Mouse (Mus musculus) olfactory bulb, adult 2 months (tissue): Measurements from ENCODE around the gene Sirt6. TPM values are rescaled to one million over a fixed set of nuclear protein-coding genes. Genes with fewer than 3 reads are reported as not detected.
"Not testable (repeated sequence)": the region's sequence is repeated elsewhere in the genome, so short reads cannot be mapped to it uniquely, and the experiment has no call there.

Experiments used
- H3K27ac ChIP-seq: fragments of 200-500 bp; 2 replicates; pipeline ENCODE4 v1.5.1; 2012; ENCODE audit warnings: low read depth, low read length; ENCODE audit not compliant: insufficient read depth
- H3K4me1 ChIP-seq: fragments of 200-500 bp; 2 replicates; pipeline ENCODE4 v1.6.1; 2012; ENCODE audit warnings: low read length; ENCODE audit not compliant: control insufficient read depth, insufficient read depth
- H3K4me3 ChIP-seq: fragments of 200-500 bp; 2 replicates; pipeline ENCODE4 v1.5.1; 2012; ENCODE audit warnings: mild to moderate bottlenecking, low read depth, low read length, moderate library complexity; ENCODE audit not compliant: insufficient read depth
- CTCF ChIP-seq: fragments of 200-500 bp; IDR thresholded peaks from 2 replicates; pipeline ENCODE4 v1.5.1; 2012; ENCODE audit warnings: low read depth, mild to moderate bottlenecking, low read length, moderate library complexity; ENCODE audit not compliant: insufficient read depth
- POLR2A ChIP-seq: fragments of 200-500 bp; IDR thresholded peaks from 2 replicates; pipeline ENCODE4 v1.6.1; 2012; ENCODE audit warnings: mild to moderate bottlenecking, low read depth, low read length, moderate library complexity; ENCODE audit not compliant: insufficient read depth
- WGBS: fragments of 180-500 bp; shearing (Covaris S2); methylation state at CpG from one replicate; pipeline ENCODE4 v1.1.7; 2018; 5-methylcytosine and 5-hydroxymethylcytosine counted together
- polyA plus RNA-seq: library from polyadenylated mRNA; stranded (reverse); fragments of >200 nt; gene quantifications from 2 replicates; pipeline ENCODE4 v1.2.4, GENCODE M21; 2012; ENCODE audit warnings: low replicate concordance; ENCODE audit not compliant: missing spikeins, insufficient read depth, insufficient read length

Gene Sirt6
- polyA plus RNA-seq = not detected in 2 replicates

GRCm38 (mm10) chr10:81626994-81627835 lies at the start of gene Sirt6:
Gene Sirt6 (minus strand): TSS chr10:81627797.
- Histone ChIP-seq H3K4me3 (peak within 1 kb of the TSS; percentile 69), H3K27ac (peak within 1 kb of the TSS; percentile 70), H3K4me1 (peaks cover 20% of the 10 kb centered on the region)
- WGBS = 3% methylated on average over 40 of the region's 40 CpGs
- peak; percentile 45; the same call in 1 of the 2 replicates for TF ChIP-seq POLR2A
- no peak for TF ChIP-seq CTCF

GRCm38 (mm10) chr10:81656174-81656573 lies 28.6 kb upstream of the Sirt6 start:
- Histone ChIP-seq H3K4me3 (no peak overlapping the region), H3K27ac (no peak overlapping the region), H3K4me1 (no peaks in the 10 kb centered on the region)
- no peak for TF ChIP-seq POLR2A
- no peak for TF ChIP-seq CTCF
- 96% methylated on average over 2 of the region's 2 CpGs for WGBS

DNA sequence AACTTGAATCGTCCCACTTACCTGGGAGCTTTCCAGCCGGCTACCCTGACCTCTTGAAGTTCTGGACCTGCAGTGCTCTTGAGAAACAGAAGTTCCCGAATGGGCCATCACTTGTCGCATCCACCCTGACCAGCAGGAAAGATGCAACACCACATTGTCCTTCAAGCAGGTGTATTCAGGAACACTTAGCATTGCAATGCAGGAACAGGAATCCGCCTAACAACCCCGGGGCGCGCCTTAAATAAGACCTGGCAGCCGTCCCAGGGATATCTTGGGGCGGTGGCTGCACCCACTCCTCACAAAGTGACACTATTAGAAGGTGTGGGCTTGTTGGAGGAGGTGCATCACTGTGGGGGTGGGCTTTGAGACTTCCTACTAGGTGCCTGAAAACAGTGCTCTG lies 27.6 kb upstream of the Sirt6 start:
- TF ChIP-seq POLR2A (no peak), CTCF (no peak)
- H3K27ac ChIP-seq = no peak overlapping the region
- WGBS = 97% methylated on average over 10 of the region's 10 CpGs
- no peaks in the 10 kb centered on the region for H3K4me1 ChIP-seq
- H3K4me3 ChIP-seq = no peak overlapping the region

DNA sequence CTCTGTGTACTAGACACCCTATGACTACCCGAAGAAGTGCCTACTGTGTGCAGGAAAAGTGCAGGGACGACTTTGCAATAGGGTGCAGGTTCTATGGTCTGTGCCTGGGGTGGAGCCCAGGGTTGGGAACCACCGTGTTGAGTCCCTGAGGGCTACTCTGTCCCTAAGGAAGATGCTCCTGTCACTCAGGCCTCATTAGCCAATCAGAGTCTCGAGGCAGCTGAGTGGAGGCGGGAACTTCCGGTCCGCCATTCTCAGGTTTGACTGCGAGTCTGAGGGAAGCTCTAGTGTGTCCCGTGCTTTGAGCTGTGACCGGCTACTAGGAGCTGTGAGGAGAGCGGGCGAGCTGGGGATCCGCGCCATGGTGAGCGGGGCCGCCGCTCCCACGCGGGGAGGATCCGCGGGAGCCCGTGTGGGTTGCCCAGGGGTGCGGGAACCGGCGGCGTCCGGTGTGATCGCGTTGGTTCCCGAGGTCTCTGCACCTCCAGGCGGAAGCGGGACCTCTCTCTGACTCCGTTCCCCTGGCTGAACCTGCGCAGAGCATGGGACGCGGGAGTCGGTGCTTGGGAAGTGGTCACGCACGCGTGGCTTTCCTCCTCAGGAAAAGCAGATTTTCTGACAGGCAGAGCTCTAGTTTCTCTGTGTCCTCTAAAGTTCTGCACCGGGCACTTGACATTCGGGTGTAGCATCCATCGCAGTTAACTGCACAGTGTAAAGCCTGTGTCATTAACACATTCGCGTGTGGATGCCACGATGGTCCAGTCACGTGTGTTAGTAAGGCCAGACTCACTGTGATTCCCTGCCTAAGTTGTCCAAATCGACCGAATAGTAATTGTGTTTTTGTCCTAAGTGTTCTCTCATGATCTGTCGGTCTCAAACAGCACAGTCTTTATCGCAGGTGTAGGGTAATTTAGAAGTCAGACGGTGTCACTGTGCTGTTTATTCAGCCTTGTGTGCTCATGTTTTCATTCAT lies 21.5 kb upstream of the Sirt6 start, which contains the start of gene Gm10778:
Gm10778 (plus strand) TSS at position 257 of the 973 bp plus-strand sequence.
- not testable (repeated sequence) for H3K4me1 ChIP-seq
- Histone ChIP-seq H3K27ac (peak within 1 kb of the TSS; percentile 77; the same call in 1 of the 2 replicates), H3K4me3 (peak within 1 kb of the TSS; percentile 66)
- peak; percentile 29; the same call in 1 of the 2 replicates for TF ChIP-seq POLR2A
- WGBS = under 1% methylated on average over 34 of the region's 52 CpGs

DNA sequence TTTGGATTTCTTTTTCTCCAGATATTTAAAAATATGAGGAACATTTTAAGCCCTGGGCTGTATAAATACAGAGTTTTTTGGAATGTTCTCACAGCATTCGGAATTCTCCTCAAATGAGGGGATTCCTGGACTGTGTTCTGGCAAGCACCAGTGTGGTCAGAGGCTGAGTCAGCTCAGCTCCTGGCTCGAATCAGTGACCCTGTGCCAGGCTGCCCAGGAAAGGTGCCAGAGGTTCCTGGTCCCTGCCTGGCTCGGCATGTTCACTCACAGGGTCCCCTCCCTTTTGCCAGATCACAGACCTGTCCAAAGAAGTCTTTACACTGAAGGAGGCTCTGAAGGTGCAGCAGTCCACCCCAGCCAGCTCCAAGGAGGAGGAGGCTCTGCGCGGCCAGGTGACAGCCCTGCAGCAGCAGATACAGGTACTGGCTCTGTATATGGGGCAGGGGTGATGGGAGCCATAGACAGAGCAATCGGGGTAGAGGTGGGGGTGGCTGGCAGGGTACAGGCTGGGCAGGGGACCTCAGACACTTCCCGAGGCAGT lies 18.5 kb upstream of the Sirt6 start:
- 68% methylated on average over 7 of the region's 7 CpGs for WGBS
- Histone ChIP-seq H3K27ac (no peak overlapping the region), H3K4me3 (no peak overlapping the region), H3K4me1 (peaks cover 20% of the 10 kb centered on the region)
- TF ChIP-seq POLR2A = no peak
- no peak for TF ChIP-seq CTCF

- 87% methylated on average over 4 of the region's 4 CpGs for WGBS
- no peak overlapping the region for H3K4me3 ChIP-seq
- H3K4me1 ChIP-seq = peaks cover 23% of the 10 kb centered on the region
- no peak overlapping the region for H3K27ac ChIP-seq
- TF ChIP-seq POLR2A = no peak
- TF ChIP-seq CTCF = no peak
These were observed 17.8 kb upstream of the Sirt6 start for GRCm38 (mm10) chr10:81645391-81645790.

DNA sequence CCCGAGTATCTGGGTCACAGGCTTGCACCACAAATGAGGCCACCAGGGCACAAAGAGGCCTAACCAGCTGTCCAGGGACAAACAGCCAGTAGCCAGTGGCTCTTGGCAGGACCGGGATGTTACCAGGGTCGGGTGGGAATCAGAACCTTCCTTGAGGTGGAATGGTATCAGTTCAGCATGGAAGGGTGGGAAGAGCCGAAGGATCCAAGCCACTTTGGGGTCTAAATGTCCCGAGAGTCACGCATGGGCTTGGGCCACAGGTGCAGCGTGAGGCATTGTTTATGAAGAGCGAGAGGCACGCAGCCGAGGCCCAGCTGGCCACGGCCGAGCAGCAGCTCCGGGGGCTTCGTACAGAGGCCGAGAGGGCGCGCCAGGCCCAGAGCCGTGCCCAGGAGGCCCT lies 17.1 kb upstream of the Sirt6 start:
- Histone ChIP-seq H3K27ac (no peak overlapping the region), H3K4me1 (peaks cover 23% of the 10 kb centered on the region), H3K4me3 (no peak overlapping the region)
- TF ChIP-seq POLR2A = no peak
- TF ChIP-seq CTCF = no peak
- 91% methylated on average over 18 of the region's 18 CpGs for WGBS

DNA sequence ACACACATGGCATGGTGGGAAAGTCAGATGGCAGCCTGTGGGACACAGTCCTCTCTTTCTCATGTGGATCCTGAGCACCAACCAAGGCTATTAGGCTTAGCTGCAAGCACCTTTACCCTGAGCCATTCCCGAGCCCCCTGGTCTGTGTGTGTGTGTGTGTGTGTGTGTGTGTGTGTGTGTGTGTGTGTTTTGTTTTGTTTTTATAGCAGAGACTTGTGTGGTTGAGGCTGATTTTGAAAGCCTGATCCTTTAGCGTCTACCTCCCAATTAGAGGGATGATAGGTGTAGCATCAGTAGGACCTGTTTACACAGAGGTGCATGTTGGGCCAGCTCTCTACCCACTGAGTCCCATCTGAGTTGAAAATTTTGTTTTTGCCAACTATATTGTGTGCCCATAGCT lies 16.6 kb upstream of the Sirt6 start:
- H3K27ac ChIP-seq = no peak overlapping the region
- no peak for TF ChIP-seq POLR2A
- no peak for TF ChIP-seq CTCF
- WGBS = 48% methylated on average over 2 of the region's 2 CpGs

More for the DNA sequence above, 16.6 kb upstream of the Sirt6 start:
- Histone ChIP-seq H3K4me3 (peak overlapping the region; percentile 66; the same call in 1 of the 2 replicates), H3K4me1 (peaks cover 23% of the 10 kb centered on the region)
